Mouse (Mus musculus) cortical plate, adult 2 months (tissue): ENCODE results near the gene Exosc8.

ENCODE experiments used
- CTCF ChIP-seq: fragments of 200-500 bp; IDR thresholded peaks from 2 replicates; pipeline ENCODE4 v1.5.1; 2011; ENCODE audit warnings: mild to moderate bottlenecking, control low read depth, low read length; ENCODE audit not compliant: insufficient read depth; ENCODE audit errors: extremely low read depth
- POLR2A ChIP-seq: fragments of 200-500 bp; IDR thresholded peaks from 2 replicates; pipeline ENCODE4 v1.6.1; 2011; ENCODE audit warnings: mild to moderate bottlenecking, low read length, control low read depth; ENCODE audit not compliant: insufficient read depth; ENCODE audit errors: extremely low read depth

- no peak for TF ChIP-seq CTCF
- no peak for TF ChIP-seq POLR2A
Measured at GRCm38 (mm10) chr3:54773613-54774012, 38.4 kb upstream of the Exosc8 start.
